ENCODE assay signal across 15 mouse cellular contexts in genomic region chr5:105636484-105637191, GRCm38 (mm10).
A peak's percentile ranks its signal among the peaks of the same experiment; 100 is the strongest.
DNase-seq lines count a peak whose midpoint lies in the region; TF ChIP-seq lines count a peak whose summit lies in the region.
"Had no signal": no experiment of that assay in that cellular context is flagged by ENCODE, and none has a peak within 500 bp of the region (broad histone marks: within the 10 kb centered on the region; RNA-seq: fewer than 3 reads in every experiment).

No protein-coding gene starts in this region.

- no peak overlapping the region for H3K4me3 ChIP-seq in gastrocnemius, adult 2 months
- no peak overlapping the region for H3K4me3 ChIP-seq in embryonic fibroblast, embryonic 13.5 days (ENCODE audit: insufficient read depth, low read length)
- H3K4me3 ChIP-seq: erythroblast, embryonic 14.5 days; limb, embryonic 12.5 days had no signal

- intact Hi-C loops in gastrocnemius, adult 2 months (cut with DNase I): no loop called here
- intact Hi-C loops in left cerebral cortex, postnatal 10 days (cut with DNase I): no loop called here

- peak overlapping the region; percentile 43 for H3K27ac ChIP-seq in gastrocnemius, adult 2 months
- H3K27ac ChIP-seq in embryonic fibroblast, embryonic 13.5 days (ENCODE audit: insufficient read depth, low read length): no peak overlapping the region
- H3K27ac ChIP-seq: limb, embryonic 12.5 days had no signal

- 0 out of 2 replicates have a peak, but pooled peaks have one; percentile 14 for TF ChIP-seq POLR2A in embryonic fibroblast, embryonic 13.5 days (IDR thresholded peaks at IDR 0.05; ENCODE audit: low read depth, low read length)

- no peak for TF ChIP-seq CTCF in gastrocnemius, adult 2 months (IDR thresholded peaks at IDR 0.05)
- no peak for TF ChIP-seq CTCF in embryonic fibroblast, embryonic 13.5 days (IDR thresholded peaks at IDR 0.05; ENCODE audit: borderline replicate concordance, insufficient read depth, low read length)

- no peak for DNase-seq in gastrocnemius, adult 2 months
- no peak for DNase-seq in gastrocnemius, postnatal 25 days
- DNase-seq in ES-CJ7 (ENCODE audit: low read depth, low spot score) (peak; percentile 57), adipocyte (ENCODE audit: low spot score) (no peak)
- peak; percentile 65 for DNase-seq in naive thymus-derived CD4-positive, alpha-beta T cell, adult 2 months (ENCODE audit: low read depth)
- DNase-seq in left cerebral cortex, postnatal 10 days (ENCODE audit: extremely low spot score in 1 of 2, low spot score in 2 of 2): no peak
- no peak for DNase-seq in cerebellum, postnatal 25 days
- DNase-seq: adrenal gland, postnatal 25 days; cerebellum, adult 9-11 months; gastrocnemius, postnatal 14 days; lung, postnatal 4 days; right cerebral cortex, postnatal 4 days had no signal

- H3K4me1 ChIP-seq in embryonic fibroblast, embryonic 13.5 days (ENCODE audit: control insufficient read depth, insufficient read depth, low read length): peaks cover 3% of the 10 kb centered on the region; the same call in 1 of the 2 replicates
- H3K4me1 ChIP-seq: limb, embryonic 12.5 days had no signal

Comparison
In these comparisons a context has a peak if more than half of its experiments do, and no peak if none do; other contexts are left out.
1. DNase-seq: peak in ES-CJ7 (single experiment) and naive thymus-derived CD4-positive, alpha-beta T cell, adult 2 months (single experiment); none in gastrocnemius, adult 2 months (single experiment), gastrocnemius, postnatal 25 days (single experiment), adipocyte (single experiment), left cerebral cortex, postnatal 10 days (0 of 2) and cerebellum, postnatal 25 days (0 of 2).